Mouse (Mus musculus) neutrophil, adult 5-6 weeks (primary cell): ENCODE measurements at regions not wholly inside any gene's neighbourhood (a gene's known extent, or its start where the extent isn't known, plus 50 kb on each side); places are given as distances from the start of the nearest gene placed in this dataset.
A peak's percentile ranks its signal among the peaks of the same experiment; 100 is the strongest.

Source experiments
- ATAC-seq: fragments of 151-379, 151-347 bp; 2 replicates; pipeline ENCODE4 v1.8.0; 2017; ENCODE audit warnings: mild to moderate bottlenecking, moderate TSS enrichment; ENCODE audit not compliant: insufficient number of reproducible peaks, poor library complexity, low FRiP score, severe bottlenecking; ENCODE audit errors: extremely low read depth

DNA sequence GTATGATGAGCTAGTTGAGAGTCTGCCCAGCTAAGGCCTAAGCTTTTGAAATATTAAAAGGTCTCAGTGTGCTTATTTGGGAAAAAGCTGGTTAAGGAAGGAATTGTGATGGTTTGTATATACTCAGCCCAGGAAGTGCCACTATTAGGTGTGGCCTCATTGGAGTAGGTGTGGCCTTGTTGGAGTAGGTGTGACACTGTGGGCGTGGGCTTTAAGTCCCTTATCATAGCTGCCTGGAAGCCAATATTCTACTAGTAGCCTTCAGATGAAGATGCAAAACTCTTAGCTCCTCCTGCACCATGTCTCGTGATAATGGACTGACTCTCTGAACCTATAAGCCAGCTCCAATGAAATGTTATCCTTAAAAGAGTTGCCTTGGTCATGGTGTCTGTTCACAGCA, 72.8 kb upstream of the Tut7 start:
- ATAC-seq: no peak

DNA sequence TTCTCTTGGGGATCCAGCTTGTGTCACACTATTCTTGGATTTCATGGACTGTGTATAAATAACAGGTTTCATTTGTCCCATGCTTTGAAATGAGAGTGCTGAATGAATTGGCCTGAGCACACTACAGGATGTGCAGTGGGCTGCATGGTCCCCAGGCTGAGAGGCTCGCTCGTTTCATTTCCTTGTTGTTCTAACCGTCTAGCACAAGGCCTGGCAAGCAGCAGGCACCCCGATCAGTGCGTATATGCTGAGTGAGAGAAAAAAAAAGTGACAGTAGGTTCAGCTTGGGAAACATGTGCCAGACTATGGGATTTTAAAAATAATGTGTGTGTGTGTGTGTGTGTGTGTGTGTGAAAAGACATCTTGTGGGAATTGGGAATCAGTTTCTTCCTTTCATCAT, 71.1 kb upstream of the Tut7 start:
- ATAC-seq: no peak

DNA sequence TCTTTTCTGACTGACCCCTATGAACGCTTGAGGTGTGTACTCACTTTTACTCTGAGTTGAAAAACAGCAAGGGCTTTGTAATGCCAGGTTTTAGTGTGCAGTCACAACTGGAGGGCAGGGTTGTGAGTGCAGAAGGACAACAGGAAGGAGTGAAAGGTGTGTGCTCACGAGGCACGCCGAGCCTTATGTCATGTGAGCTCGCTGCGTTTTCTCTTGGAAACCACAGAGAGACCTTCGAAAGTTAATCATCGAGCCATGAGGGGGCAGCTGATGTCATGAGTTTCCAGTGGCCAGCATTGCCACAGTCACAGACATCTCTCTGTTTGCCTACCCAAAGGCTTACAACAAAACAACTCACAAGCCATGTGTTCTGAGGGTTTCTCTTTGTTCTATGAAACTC, 70.0 kb upstream of the Tut7 start:
- no peak for ATAC-seq

DNA sequence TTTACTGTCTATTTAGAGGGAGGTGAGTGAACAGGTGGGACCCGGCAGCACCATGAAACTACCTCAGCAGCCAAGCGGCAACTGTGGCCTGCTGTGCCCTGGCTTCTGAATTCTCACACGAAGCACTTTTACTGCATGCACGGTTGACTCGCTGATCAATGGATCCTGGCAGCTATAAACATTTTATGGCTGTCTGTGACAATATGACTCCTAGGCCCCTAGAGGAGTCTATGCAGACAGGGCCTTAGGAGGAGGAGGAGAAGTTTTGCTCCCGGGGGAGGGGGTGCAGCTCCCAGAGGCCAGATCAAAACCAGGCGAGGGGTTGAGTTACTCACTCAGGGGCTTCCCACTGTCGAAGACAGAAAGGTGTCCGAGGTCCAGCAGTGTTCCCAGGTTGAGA, 69.4 kb upstream of the Tut7 start:
- no peak for ATAC-seq

DNA sequence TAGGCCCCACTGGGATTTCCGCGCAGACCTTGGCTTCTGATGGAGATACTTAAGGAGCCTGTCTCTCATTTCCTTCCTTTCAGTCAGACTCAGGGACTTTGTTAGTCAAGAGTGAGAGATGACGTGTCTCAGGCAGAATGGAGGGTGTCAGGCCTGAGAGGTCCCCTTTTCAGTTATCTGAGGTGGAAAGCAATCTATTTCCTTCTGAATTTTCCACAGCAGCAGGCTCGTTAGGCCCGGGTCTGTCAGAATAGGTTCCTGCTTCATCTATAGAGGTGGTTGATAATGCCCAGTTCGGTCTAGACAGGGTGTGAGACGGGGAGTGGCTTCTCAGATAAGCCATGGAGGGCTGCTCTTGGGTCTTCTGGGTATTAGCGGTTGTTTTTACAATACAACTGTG, 68.8 kb upstream of the Tut7 start:
- ATAC-seq: no peak

DNA sequence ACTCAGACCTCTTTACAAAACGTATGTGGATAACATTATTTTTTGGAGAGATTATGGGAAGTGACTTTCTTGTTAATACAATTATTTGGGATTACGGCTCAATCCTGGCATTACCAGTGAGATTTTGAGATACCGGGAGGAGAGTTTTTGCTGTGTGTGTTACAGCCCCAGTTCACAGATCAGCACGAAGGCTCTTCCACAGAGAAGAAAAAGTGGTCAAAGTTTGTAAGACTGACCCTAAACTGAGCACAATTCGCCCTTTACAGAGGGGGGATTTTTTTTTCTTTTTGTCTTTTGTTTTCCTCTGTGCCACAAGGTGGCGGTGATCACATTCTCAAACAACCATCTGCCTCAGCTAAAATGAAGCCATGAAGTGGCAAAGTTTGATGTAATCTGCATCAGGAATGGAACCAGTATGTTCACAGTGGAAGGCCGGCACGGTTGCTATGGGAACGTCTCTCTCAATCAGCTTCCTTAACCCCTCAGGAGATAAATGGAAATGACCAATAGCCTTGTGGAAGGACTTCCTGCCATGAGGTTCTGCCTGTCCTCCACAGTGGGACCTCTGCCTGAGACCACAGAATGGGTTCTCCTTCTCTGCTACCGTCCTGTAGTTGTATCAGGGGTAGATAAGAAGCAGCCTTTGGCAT, 66.6 kb upstream of the Tut7 start:
- ATAC-seq: no peak

DNA sequence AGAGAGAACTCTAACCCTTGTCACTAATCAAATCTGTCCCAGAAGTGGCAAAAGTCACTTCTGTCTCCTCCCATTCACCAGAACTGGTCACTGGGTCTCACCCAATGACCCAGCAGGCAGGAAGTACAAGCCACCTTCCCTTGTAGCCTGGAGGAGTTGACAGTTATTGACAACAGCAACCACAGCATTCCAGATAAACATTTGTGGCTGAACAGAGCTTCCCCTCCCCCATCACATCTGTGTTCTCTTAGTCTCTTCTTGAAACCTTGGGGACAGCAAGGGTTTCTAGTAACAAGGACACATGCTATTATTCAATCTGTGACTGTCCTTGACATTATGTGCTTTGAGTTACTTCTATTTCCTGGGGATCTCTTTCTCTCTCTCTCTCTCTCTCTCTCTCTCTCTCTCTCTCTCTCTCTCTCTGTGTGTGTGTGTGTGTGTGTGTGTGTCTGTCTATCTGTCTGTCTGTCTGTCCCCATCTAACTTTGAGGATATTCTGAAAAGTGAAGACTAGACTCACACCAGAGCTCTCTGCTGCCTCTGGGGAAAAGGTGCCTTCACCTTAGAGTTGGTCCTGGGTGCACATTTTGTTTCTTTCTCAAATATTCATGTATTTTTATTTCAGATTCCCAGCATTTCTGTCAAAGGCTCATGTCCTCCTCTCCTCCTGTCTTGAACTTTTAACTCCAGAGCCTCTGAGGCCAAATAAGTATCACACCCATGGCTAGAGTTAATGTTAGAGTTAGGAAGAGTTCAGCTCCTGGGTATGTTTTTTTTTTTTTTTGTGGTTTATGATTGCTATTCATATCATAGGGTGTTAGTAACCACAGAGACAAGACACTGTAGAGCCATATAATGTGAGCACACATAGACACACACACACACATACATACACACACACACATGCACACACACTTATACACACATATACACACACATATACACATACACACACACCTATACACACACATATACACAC, 65.4 kb upstream of the Tut7 start:
- ATAC-seq: no peak

DNA sequence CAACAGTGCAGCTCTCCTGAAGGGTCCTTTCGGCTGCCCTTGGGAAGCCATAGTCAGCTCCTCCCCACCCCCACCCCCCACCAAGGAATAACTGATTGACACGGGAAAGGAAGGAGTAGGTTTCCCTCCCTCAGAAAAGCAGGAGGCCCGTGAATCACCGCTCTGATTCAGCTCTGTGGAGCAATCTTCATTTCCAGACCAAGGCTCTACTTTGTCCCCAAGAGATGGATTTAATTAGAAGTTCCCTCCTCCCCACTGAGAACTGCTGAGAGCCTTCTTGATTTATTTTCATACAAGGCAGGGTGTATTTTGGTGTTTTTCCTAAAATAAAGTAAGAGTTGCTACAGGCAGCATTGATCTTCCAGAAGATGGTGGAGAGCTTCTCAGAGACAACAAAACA, 64.4 kb upstream of the Tut7 start:
- no peak for ATAC-seq

DNA sequence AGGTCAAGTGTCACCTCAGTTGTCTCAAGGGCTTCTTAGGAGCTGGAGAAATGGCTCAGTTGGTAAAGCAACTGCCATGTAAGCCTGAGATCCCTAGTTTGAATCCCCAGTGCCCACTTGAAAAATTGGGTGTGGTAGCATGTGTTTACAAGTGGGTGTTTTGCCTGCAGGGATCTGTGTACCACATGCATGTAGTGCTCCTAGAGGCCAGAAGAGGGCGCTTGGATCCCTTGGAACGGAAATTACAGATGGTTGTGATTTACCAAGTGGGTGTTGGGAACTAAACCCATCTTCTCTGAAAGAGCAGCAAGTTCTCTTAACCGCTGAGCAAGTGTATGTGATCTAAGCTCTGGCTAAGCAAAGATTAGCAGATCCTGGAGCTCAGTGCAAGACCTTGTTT, 63.6 kb upstream of the Tut7 start:
- no peak for ATAC-seq

DNA sequence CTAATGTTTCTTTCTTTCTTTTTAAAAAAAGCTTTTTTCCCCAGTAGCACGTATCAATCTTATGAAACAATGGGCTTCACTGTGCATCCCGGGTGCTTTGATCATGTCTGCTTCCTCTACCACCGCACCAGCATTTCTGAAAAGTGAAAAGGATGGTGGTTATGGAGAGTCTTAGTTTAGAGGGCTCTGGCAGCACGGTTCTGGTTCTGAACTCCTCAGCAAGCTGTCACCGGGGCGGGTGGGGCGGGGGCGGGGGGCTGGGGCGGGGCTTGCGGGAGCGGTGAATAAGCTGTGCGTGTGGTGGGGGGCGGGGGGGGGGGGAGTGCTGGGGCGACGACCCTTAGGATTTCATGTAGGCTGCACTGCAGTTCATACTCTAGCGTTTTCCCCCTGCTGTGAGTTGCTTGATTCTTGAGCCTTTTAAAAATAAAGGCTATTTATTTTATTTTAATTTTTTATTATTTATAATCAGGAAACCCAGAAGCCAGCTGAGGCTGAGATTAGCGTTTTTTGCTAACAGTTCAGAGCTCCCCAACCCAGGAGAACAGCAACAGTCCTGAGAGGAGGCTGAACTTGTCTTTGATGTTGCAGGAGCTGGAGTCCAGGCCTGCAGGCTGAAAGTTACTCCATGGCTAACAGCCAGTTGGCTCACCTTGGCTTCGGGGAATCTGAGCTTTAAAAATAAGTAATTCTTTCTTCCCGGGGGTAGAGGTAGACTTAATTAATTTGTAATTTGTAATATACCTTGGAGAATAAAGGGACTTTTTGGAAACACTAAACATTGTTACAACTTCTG, 59.2 kb upstream of the Tut7 start:
- no peak for ATAC-seq

DNA sequence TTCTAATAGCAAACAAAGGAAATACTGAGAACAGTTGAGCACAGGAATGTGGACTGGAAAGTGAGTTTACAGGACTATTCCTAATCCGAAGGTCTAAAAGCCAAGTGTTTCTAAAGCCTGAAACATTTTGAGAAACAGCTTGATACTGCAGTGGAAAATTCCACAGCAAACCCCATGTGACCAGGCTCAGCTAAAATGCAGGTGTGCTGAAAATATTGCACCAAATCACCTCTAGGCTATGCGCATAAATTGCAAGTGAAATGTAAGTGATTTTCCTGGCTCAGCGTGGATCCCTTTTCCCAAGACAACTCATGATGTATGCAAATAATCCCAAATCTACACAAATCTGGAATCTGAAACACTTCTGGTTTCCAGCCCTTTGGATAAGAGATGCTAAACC, 57.1 kb upstream of the Tut7 start:
- ATAC-seq: no peak

DNA sequence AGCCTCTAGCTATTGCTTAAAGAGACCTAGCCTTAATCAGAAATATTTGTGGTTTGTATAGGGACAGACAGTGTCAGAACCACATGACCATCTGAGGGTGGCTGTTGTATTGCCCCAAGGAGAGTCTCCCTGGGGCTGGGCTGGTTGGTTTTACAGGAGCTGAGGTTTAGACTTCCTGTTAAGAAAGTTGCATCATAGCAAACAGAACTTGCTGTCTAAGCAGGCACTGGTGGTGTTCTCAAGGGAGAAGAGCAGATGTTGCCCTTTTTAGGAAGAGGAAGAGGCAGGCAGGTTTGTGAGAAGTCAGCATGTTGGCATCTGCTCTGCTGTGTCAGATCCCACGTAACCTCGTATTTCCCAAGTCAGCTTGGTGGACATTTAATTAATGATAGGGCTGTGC, 52.7 kb upstream of the Tut7 start:
- peak; percentile 89 for ATAC-seq

DNA sequence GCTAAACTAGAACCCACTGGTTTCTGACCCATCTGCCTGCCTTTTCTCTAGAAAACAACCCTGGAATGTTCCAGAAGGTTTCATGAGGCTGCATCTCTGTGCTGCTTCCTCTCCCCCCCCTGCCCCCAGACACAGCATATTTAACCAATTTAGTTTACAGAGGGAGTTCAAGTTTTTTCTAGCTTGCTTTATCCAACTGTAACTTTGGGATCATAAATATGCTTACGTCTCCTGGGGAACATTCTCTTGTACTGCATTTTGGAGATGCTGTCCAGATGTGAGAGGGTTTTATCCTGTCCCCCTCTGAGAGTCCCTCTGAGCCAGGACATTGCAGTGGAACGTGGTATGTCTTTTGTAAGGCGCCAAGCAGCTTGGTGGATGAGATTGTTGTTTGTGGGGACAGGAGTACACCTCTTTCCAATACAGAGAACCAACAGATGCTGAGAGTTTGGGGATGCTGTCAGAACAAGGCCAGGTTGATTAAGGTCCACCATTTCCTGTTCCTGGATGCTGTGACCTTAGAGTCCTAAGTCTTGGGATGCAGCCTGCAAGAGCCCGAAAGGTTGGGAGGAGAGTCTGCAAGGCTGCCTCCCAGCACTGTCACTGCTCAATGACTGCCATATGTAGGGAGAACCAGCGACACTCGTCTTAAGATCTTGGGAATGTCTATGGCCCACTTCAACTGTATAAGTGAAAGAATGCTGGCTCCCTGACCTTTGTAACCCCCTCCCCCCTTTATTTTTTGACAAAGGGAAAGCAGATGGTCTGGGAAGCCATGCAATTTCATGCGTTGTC, 51.4 kb upstream of the Tut7 start:
- no peak for ATAC-seq
